Mouse (Mus musculus) ovary, postnatal 14 days (tissue): ENCODE results near the gene Nup98.

Source experiments
- DNase-seq: peaks from one replicate; pipeline ENCODE4 v3.0.0; 2022; ENCODE audit warnings: low spot score

Nup98 gene

DNA sequence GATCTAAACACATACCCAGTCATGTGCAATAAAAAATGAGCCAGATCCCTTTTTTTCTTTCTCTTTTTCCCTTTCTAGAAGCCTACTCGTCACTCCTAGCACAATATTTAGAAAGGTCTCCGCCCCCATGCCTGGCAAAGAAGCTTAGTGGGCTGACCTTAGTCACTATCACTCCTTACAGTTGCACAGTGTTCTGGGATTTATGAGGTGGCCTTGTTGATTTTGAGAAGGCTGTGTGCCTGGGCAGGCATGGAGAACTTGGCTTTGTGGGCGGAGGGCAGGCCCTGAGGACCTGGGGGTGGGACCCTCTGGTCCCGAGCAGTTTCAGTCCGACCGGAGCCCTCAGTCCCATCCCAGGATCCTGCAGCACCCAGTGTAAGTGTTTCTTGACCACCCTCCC lies 19.8 kb upstream of the Nup98 start:
- no peak for DNase-seq

DNA sequence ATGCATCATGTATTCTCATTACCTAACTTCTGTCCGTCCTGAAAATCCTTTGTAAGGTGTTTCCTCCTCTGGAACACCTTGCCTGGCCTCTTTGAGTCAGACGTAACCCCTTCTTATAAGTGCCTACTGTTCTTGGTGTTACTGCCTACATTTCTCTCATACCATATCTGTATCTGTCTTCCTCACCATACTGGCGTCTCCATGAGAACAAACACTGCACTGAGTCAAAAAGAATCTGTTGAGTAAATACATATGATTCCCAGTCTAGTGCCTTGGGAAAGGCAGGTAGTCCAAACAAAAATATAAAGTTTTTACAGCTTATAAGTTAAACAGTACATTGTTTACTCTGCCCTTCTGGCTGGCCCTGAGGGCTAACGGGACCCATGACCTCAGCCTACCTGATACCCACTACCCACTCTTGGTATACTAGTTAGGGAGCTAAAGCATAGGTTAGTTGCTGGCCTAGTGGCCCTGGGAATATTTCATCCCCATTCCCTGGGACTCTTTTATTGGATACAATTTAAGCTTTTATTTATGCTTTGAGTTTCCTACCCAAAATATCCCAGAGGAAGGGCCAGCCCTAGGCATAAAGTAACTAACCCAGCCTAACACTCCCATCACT lies 18.2 kb upstream of the Nup98 start:
- DNase-seq: no peak

DNA sequence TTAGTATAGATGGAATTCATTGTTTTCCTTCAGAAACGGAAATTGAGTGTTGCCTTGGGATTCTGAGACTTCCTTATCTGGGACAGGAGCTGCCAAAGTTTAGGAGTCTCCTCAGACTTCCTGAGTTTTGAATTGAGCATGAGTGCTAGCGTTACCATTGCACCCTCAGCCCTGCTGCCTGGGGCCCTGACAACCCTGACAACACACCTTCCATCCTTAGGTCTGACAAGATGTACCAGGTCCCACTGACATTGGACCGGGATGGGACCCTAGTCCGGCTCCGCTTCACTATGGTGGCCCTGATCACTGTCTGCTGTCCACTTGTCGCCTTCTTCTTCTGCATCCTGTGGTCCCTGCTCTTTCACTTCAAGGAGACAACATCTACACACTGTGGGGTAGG lies 16.1 kb upstream of the Nup98 start:
- DNase-seq: no peak

DNA sequence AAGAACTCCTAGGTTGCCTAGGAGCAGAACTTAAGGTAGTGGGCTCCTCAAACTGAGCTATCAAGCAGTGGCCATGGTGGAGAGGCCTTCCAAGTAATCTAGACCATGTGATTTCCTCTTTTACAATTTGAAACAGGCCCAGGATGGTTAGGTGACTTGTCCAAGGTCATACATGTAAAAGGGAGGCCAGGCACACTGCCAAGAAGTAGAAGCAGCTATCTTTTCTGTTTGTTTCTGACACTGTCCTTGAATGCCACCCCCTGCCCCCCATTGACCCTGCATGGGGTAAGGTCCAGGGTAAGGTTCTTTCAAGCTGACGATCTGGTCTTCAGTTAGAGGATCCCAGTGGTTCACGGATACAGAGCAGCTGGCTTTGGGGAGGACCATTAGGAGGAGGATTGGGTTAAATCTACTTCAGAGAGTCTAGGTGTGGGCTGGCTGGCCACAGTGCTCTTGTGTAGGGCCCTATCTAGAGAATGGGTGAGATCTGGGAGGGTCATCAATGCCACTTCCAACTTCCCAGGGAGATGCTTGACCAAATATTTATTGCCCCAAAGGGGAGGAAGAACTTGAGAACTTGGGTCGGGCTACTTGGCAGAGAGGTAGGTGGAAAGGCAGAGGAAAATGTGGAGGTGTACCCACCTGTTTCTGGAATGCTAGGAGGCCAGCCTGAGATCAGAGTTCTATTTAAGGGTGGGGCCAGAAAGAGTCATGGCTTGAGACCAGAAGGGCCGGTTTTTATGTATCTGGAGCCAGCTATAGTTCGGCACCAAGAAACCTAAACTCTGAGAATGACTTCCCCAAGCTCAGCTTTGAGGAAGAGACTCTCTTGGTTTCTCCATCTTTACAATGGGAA lies 14.1 kb upstream of the Nup98 start:
- no peak for DNase-seq

DNA sequence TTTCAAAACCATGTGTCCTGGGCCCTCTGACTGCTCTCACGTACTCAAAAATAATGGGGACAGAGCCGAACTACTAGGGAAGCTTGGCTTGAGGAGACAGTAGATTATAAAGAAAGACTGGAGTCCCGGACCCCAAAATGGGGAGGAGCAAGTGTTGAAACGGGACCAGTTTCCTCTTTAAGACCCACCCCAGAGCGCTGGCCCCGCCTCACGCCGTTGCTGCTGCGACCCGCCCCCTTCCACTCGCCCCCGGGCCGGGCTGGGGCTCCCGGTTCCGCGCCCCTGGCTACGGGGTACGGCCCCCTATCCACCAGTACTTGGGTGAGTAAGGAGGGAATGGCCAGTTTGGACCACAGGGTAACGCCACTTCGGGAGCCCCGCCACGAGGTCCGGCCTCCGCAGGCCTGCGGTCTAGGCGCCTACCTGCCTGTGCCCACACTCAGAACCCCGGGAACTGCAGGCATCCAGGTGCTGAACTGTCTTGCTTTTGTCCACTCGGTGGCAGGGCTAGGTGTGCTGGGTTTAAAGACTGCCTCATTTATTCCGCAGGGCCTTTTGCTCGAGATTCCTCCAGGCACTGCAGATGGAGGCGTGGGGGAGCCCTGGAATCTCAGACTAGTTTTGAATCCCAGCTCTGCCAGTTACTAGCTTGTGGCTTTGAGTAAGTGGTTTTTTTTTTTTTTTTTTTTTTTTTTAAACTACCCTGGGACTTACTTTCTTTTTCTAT lies 13.0 kb upstream of the Nup98 start:
- peak; percentile 49 for DNase-seq

DNA sequence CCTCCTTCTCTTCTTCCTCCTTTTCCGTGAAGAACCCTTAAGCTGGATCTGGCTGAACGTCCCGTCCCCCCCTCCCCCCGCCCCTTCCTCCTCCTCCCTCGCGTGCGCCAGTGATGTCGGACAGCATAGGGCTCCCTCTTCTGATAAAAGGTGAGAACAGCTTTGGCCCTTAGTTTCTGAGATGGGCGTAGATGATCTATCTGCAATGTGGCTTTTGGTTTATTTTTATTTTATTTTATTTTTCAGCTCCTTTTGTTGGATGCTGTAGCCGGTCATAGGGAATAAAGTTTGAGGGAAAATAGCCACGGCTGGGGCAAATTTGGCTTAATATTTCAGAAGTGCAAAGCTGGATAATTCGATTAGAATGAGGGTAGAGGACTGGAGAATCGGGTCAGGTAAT lies 12.4 kb upstream of the Nup98 start:
- DNase-seq: no peak

DNA sequence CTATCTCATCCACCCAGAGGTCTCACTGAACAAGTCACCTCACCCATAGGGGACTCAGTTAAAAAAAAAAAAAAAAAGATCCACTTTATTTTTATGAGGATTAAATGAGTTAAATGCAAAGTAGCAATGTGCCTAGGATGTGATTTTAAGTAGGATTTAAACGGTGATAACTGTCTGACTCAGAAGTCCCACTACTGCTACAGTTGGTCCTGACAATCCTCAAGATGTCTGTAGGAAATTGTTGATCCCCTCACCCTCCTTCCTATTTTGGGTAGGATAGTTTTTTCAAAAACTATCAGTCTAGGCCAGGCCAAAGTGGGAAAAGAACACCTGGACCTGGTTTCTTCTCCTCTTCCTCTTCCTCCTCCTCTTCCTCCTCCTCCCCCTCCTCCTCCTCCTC lies 11.9 kb upstream of the Nup98 start:
- no peak for DNase-seq

DNA sequence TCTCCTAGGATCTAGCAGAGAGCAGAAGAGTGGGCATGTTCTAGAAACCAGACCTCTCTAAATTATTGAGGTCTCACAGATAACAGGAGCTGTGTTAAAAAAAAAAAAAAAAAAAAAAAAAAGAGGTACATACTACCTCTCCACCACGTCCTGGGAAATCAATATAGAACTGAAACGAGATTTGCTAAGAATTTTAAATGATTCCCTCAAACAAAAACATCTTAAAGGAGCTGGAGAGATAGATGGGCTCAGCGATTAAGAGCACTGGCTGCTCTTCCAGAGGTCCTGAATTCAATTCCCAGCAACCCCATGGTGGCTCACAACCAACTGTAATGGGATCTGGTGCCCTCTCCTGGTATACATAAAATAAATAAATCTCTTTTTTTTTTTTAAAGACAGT lies 1.1 kb upstream of the Nup98 start:
- DNase-seq: no peak

DNA sequence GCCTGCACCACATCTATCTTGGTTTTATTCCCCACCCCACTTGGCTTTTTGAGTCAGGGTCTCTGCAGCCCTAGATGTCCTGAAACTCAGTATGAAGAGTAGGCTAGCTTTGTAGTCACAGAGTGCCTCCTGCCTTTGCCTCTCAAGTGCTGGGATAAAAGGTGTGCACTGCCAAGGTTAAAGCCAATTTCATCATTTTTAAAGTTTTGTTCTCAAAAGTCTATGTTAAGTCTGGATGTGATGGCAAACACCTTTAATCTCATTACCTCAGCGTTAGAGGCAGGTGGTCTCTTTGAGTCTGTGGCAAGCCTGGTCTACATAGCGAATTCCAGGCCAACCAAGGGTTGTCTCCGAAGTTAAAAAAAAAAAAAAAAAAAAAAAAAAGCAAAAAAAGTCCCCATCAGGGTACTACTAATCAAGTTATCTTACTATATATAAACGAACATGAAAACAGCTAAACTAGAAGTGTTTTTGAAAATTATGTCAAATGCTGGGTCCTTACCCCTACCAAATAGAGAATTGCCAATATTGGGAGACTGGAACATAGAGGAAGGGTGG lies 1.1 kb downstream of the Nup98 start:
- no peak for DNase-seq

DNA sequence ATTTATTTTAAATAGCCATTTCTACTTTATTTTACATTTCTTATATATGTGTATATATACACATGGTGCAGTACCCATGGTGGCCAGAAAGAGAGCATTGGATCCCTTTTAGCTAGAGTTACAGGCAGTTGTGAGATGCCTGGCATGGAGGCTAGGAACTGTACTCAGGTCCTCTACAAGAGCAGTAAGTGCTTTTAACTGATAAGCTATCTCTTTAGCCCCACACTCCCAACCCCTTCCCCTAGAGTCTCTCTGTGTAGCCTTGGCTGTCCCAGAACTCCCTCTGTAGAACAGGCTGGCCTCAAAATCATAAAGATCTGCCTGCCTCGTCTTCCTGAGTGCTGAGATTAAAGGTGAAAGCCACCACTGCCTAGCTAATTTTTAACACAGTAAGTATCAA lies 4.3 kb downstream of the Nup98 start:
- DNase-seq: no peak

DNA sequence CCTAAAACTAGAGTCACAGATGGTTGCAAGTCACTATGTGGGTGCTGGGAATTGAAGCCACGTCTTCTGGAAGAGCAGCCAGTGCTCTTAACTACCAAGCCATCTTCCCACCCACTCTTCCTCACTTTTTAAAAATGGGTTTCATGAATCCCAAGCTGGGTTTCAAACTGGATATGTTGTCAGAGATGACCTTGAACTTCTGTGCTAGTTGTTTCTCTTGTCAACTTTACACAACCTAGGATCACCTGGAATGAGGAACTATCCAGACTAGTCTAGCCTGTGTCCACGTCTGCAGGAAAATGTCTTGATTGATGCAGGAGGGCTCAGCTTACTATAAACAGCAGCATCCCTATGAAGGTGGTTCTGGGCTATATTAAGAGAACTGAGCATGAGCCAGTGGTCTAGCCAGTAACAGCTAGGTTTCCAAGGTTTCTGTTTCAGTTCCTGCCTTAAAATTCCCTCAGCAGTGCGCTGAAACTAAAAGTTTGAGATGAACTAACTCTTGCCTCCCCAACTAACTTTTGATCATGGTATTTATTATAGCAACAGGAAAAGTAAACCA lies 5.6 kb downstream of the Nup98 start:
- DNase-seq: no peak

DNA sequence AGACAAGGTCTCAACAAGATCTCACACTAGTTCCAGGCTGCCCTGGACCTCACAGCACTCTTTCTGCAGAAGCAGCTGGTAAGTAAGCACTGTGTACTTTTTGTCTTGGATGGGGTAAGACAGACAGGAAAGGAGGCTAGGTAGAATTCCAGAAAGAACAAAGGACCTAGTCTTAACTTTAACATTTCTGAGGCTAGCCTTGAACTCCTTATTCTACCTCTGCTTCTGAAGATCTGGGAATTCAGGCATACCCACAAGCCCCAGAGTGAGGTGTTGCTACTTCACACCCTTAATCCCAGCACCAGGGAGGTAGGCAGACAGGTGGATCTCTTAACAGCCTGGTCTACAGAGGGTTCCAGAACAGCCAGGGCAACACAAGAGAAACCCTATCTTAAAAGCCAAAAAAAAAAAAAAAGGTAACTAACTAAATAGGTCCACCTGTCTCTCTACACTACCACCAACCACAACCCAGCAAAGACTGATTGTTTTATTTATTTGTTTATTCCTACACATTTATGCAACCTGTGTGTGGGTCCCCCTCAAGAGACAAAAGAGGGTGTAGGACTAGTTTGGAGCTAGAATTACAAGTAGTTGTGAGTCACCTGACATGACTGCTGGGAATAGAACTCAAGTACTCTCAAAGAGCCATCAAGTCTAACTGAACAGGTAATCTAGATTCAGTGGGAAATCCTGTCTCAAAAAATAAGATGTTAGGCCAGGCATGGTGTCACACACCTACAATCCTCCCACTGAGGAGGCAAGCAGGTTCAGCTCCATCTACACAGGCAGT lies 8.8 kb downstream of the Nup98 start:
- no peak for DNase-seq

DNA sequence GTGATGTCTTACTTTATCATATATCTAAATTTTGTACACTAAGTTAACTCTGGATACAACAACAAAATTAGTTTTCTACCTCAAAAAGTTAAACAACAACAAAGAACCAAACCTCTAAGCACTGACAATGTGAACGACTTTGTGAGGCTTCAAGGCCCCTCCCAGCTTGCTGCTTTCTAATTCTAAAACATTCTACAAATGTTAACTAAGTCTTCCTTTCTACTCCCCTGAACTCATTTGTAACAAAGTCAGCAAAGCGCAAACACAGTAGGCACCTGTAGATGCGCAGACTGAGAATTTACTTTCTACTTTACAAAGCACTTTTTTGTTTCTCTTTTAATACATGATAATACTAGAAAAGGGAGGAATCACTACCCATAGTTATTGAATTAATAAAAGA lies 9.4 kb downstream of the Nup98 start:
- no peak for DNase-seq

DNA sequence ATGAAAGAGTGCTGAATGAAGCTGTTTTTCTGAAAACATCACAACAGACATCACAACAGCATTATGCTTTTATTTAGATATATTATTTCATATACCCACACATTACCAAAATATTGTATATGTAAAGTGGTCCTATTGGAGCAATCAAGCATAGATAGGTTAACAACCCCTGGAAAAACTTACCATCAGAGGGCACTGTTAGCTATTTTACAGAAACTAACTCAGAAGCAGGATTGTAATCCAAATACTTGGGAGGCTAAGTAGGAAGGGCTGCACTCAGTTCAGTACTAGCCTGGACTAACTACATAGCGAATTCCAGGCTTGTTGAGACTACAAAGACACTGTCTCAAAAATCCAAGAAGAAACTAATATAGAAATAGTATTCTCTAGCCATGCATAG lies 17.6 kb downstream of the Nup98 start:
- DNase-seq: no peak

DNA sequence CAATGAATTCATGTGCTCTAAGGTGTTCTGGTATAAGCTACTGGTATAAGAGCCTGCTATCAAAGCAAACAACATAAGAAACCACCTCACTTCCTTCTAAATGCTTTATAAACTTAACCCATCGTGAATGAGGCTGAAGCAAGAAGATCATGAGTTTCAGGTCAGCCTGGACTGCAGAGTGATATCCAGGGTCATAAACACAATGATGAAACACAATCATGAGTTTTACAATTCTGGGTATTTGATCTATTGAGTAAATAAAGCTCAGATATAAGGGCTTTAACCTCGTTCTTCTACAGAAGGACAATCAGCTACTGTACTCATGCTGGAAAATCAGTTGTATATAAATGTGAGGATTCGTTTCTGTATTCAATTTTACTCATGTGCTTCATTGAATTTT lies 26.1 kb downstream of the Nup98 start:
- DNase-seq: no peak

DNA sequence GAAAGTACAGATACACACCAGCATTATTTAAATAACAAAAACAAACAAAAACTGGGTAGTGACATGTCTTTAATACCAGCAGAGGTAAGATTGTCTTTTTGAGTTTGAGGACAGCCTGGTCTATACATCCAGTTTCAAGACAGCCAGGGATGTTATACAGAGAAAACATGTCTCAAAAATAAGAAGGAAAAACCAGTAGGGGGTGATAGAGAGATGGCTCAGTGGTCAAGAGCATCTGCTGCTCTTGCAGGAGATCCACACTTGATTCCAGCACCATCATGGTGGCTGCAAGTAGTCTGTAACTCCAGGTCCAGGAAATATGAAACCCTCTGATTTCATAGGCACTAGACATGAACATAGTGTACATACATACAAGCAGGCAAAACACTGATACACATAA lies 39.7 kb downstream of the Nup98 start:
- DNase-seq: no peak

DNA sequence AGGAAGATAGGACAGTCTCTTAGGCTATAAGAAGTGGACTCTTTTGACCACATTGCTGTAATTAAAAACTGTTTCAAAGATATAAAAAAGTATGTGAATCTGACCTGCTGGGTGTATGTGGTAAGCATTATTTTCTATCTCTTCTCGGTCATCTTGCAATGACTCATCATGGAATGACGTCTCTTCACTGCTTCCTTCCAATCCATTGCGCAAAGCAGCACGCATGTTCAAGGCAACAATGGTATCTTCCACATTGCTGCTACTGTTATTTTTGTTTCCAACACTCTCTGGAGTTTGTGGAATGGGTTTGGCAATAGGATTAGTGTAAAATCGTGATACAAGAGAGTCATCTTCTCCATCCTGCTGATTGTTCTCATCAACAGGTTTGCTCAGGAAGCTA lies 56.3 kb downstream of the Nup98 start:
- DNase-seq: no peak

DNA sequence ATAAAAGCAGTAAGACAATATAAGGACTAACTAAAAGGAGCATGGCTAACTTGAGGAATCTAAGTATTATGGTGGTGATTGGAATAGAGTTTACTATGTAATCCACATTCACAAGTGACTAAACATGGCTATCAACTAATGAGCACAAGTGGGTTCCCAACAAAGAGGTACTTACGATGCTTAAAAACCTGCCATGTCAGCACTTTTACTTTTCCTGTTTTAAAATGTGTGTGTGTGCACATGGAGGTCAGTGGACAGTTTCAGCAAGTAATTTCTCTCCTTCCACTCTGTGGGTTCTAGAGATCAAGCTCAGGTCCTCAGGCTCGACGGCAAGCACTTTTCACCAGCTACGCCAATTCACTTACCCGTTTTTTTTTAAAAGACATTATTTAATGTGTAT lies 72.1 kb downstream of the Nup98 start:
- no peak for DNase-seq

DNA sequence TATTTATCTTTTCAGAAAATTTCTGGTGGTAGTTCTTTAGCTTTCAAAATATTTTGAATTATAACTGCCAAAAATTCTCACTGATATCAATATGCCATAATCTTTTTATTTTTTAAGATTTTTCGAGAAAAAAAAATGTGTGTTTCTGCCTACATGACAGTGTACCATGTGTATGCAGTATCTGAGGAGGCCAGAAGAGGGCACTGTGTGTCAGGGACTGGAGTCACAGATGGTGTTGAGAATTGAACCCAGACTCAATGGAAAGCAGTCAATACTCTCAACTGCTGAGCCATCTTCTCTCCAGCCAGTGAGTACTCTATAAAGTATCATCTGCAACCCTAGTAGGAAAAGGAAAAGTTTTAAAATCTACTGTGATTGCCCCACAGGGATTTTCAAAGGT lies 72.5 kb downstream of the Nup98 start:
- DNase-seq: no peak

DNA sequence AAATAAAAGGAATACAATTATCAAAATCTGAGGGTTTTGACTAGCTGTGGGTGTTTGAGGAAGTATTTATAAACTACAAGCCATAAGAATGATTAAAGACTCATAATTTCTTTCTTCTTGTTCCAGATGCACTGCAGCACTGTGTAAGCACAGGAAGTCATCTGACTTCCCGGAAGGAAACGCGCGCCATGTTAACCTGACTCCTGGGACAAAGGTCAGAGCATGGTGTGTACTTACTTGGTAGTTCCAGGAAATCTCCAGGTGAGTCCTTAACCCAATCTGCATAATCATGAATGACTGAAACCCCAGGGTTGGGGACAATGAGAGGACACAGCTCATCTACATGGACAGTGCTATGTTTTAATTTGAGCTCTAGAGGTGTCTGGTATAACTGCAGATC lies 77.6 kb downstream of the Nup98 start:
- DNase-seq: no peak

DNA sequence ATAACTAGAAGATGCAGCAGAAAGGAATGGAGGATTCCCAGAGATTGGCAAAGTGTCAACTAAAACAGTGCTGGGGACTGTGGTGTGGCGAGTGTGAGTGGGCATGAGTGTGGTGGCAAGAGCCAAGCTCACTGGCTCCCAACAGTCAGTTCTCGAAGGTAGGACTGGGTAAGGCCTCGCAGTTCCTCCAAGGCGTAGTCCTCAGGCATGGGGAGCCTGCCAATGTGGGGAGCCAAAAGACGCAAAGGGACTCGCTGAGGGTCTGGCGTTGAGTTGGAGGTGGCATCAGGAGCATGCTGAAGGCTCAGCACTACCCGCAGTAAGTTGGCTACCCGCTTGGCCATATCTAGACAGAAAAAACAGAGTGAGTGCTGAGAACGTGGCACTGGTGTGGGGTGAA lies 89.7 kb downstream of the Nup98 start:
- no peak for DNase-seq

DNA sequence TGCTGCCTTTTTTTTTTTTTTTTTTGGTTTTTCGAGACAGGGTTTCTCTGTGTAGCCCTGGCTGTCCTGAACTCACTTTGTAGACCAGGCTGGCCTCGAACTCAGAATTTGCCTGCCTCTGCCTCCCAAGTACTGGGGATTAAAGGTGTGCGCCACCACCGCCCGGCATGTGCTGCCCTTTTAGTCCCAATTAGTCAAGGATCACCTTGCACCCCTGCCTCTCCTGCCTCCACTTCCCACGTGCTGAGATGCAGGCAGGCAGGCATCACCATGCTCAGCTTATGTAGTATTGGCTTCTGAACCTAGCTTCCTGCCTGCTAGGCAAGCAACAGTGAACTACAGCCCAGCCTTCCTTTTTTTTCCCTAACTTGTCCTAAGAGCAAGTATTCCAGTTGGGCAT lies 92.6 kb downstream of the Nup98 start:
- DNase-seq: no peak
